ENCODE assay signal across 20 mouse cellular contexts in the genomic region with DNA sequence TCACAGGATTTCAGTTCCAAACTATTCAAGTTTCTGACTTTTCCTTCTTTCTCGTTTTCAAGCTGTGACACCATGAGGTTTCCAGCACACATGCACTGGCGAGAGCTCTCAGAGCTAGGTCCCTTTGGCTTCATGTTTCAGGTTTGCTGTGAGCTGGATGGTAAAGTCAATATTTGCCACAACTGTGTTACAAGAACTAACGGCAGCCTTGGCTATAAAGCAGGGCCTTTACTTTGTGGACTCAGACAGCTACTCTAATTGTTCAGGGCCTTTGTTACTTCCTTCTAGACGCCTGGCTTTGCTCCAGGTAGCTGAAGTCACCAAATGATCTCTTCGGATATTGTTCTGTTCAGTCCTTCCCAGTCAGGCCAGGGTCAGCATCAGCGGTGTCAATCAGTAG. TPM values are rescaled to one million over a fixed set of nuclear protein-coding genes. Genes with fewer than 3 reads are reported as not detected.
DNase-seq lines count a peak whose midpoint lies in the region; ATAC-seq lines count a peak whose summit lies in the region.
"Had no signal": no experiment of that assay in that cellular context is flagged by ENCODE, and none has a peak within 500 bp of the region (broad histone marks: within the 10 kb centered on the region; RNA-seq: fewer than 3 reads in every experiment).

No protein-coding gene starts in this region.

- no peak overlapping the region for H3K4me3 ChIP-seq in heart, embryonic 12.5 days
- H3K4me3 ChIP-seq in lung, embryonic 16.5 days (ENCODE audit: low read length): no peak overlapping the region
- H3K4me3 ChIP-seq: heart, embryonic 15.5 days; layer of hippocampus, adult 2 months; left cerebral cortex, adult 2 months had no signal

- H3K9me3 ChIP-seq in heart, embryonic 12.5 days (replicated peaks): no peaks in the 10 kb centered on the region
- H3K9me3 ChIP-seq in lung, embryonic 16.5 days (ENCODE audit: control insufficient read depth, low read length): no peaks in the 10 kb centered on the region
- H3K9me3 ChIP-seq: heart, embryonic 15.5 days had no signal

- no peak overlapping the region for H3K4me2 ChIP-seq in heart, embryonic 12.5 days
- H3K4me2 ChIP-seq in lung, embryonic 16.5 days (ENCODE audit: low read depth, low read length): no peak overlapping the region
- H3K4me2 ChIP-seq: heart, embryonic 15.5 days; hindbrain, embryonic 14.5 days; liver, embryonic 11.5 days had no signal

- DNase-seq in heart, adult 18-20 months: peak; percentile 4 to 8
- no peak for DNase-seq in lung, postnatal 25 days (ENCODE audit: low spot score)
- DNase-seq in large intestine, adult 2 months (ENCODE audit: low read depth, low spot score): peak; percentile 56
- peak; percentile 21 for DNase-seq in lung, postnatal 36 days
- DNase-seq in right cerebral cortex, postnatal 25 days: no peak
- no peak for DNase-seq in natural killer cell, adult 2 months (ENCODE audit: low spot score in 2 of 2)
- DNase-seq: cerebellum, adult 8-10 months; right cerebral cortex, postnatal 4 days; thymus, adult 2 months had no signal

- no peak overlapping the region for H3K27ac ChIP-seq in heart, embryonic 12.5 days (ENCODE audit: poor library complexity, severe bottlenecking)
- H3K27ac ChIP-seq in lung, embryonic 16.5 days (ENCODE audit: low read length): no peak overlapping the region; the same call in 1 of the 2 replicates
- H3K27ac ChIP-seq: heart, embryonic 15.5 days; hindbrain, embryonic 14.5 days; layer of hippocampus, adult 2 months; left cerebral cortex, adult 2 months had no signal

- H3K9ac ChIP-seq in heart, embryonic 12.5 days: no peak overlapping the region
- H3K9ac ChIP-seq in lung, embryonic 16.5 days (ENCODE audit: low read length): no peak overlapping the region
- H3K9ac ChIP-seq: heart, embryonic 15.5 days; hindbrain, embryonic 14.5 days had no signal

- 63% methylated on average over 6 of the region's 6 CpGs for WGBS in heart, embryonic 12.5 days
- 40% methylated on average over 6 of the region's 6 CpGs for WGBS in lung, embryonic 16.5 days
- 35% methylated on average over 6 of the region's 6 CpGs for WGBS in large intestine, adult 2 months

- no peak for ATAC-seq in heart, embryonic 12.5 days (ENCODE audit: insufficient number of reproducible peaks, low FRiP score)
- ATAC-seq in lung, embryonic 16.5 days (ENCODE audit: low read depth): peak; percentile 62; the same call in 1 of the 2 replicates
- ATAC-seq: forebrain, embryonic 14.5 days had no signal

- H3K27me3 ChIP-seq in heart, embryonic 12.5 days (replicated peaks): no peaks in the 10 kb centered on the region
- H3K27me3 ChIP-seq in lung, embryonic 16.5 days (ENCODE audit: control insufficient read depth, insufficient read depth, low read depth, low read length): no peaks in the 10 kb centered on the region
- H3K27me3 ChIP-seq: heart, embryonic 15.5 days had no signal

- peaks cover 7% of the 10 kb centered on the region; the same call in 1 of the 2 replicates for H3K4me1 ChIP-seq in heart, embryonic 12.5 days (replicated peaks)
- peaks cover 6% of the 10 kb centered on the region; the same call in 1 of the 2 replicates for H3K4me1 ChIP-seq in lung, embryonic 16.5 days (replicated peaks; ENCODE audit: control insufficient read depth, insufficient read depth, low read length)
- H3K4me1 ChIP-seq: heart, embryonic 15.5 days had no signal

- no peaks in the 10 kb centered on the region for H3K36me3 ChIP-seq in heart, embryonic 12.5 days
- no peaks in the 10 kb centered on the region for H3K36me3 ChIP-seq in lung, embryonic 16.5 days (ENCODE audit: control insufficient read depth, insufficient read depth, low read length)
- H3K36me3 ChIP-seq: heart, embryonic 15.5 days had no signal

RNA-seq across cellular contexts. Expression of a gene that starts 52.5 kb away (rescaled TPM):
- total RNA-seq in heart, adult 18-20 months (2021): 10 to 100 TPM; 13.9 to 15.4 TPM
- 0.51 and 0.60 TPM in 2 replicates for polyA plus RNA-seq in heart, embryonic 12.5 days (2016; fragmentation: Nextera tagmentation; extraction: Ambion mirVana)
- 2.6 and 3.0 TPM in 2 replicates for polyA plus RNA-seq in lung, embryonic 16.5 days (2015; fragmentation: Nextera tagmentation; extraction: Ambion mirVana)
- 22.2 and 27.0 TPM in 2 replicates for polyA plus RNA-seq in large intestine, adult 2 months (2012; rRNA removed)
- total RNA-seq: megakaryocyte progenitor cell, adult 5-6 weeks; monocyte, adult 5-6 weeks had no signal
- polyA plus RNA-seq: C2C12 had no signal

Comparison
In these comparisons a context has a peak if more than half of its experiments do, and no peak if none do; other contexts are left out.
1. DNase-seq: peak in heart, adult 18-20 months (2 of 2), large intestine, adult 2 months (single experiment) and lung, postnatal 36 days (single experiment); none in lung, postnatal 25 days (single experiment), right cerebral cortex, postnatal 25 days (single experiment) and natural killer cell, adult 2 months (0 of 2).